Mouse (Mus musculus) left cerebral cortex, adult 11 months (tissue): Measurements from ENCODE around the gene Kcna10.

ENCODE experiments used
- DNase-seq: peaks from one replicate; pipeline ENCODE4 v3.0.0; 2022; ENCODE audit warnings: low spot score

The Kcna10 gene

DNA sequence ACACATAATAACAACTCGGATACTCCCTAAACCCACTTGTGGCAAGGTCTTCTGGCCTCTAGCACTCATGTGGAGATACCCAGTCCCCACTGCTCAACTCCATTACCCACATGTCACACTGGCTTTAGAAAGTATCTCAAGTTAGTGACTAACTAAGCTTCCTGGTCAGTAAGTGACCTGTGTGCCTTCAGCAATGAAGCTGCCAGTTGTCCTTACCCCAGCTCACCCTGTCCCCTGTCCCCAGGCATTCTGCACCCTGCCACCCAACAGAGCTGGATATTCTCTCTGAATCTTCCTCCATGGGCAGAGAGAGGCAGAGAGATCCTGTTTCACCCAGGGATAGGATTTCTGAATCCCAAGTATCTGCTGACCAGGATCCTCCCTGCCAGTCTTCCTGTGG lies at the start of gene Kcna10:
Kcna10 (plus strand) TSS at position 301 of the 400 bp plus-strand sequence.
- no peak for DNase-seq

DNA sequence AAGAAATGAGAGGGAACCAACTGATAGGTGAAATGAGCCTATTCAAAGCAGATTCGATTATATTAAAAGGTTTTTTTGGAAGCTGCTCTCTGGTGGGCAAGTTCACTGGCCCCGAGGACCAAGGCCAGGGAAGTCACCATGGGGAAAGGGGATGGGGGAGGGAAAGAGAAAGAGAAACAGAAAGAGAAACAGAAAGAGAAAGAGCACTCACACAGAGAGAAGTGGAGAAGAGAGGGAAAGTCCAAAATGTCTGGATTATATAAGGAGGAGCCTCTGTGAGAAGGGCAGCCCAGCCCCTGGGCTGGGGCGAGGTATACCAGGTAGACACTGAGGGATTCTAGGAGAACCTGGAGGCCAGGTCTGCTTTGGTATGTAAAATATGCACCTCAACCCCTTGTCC lies 48.4 kb upstream of the Kcna10 start:
- no peak for DNase-seq

DNA sequence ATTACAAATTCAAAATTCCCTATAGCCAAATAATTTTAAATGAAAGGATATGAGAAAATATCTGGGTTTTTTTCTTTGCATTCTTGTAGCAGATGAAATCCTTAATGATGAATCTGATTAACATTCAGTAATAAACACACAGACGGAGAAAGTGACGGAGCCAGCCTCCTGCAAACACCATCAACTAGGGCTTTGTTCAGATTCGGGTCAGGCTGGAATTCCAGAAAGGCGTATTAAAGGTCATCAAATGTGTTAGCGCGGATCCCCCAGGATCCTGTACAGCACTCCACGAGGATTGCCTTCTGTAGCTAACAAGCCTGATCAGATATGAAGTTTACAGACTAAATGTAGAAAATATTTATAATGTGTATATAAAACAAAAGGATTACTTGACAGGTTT lies 35.7 kb upstream of the Kcna10 start:
- no peak for DNase-seq

DNA sequence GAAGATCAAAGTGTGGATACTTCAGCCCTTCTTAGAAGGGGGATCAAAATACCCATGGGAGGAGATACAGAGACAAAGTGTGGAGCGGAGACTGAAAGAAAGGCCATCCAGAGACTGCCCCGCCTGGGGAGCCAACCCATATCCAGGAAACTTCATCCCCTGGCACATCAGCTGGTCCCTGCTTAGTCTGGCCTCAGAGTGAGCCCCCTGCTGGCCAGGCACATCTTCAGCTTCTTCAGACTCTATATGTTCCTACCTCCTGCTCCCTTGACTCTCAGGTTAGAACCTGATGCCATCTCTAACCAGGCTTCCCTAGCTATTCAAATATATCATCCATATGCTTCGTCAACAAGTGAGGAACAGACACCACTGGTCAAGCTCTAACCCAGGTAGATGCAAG lies 33.9 kb upstream of the Kcna10 start:
- DNase-seq = no peak

DNA sequence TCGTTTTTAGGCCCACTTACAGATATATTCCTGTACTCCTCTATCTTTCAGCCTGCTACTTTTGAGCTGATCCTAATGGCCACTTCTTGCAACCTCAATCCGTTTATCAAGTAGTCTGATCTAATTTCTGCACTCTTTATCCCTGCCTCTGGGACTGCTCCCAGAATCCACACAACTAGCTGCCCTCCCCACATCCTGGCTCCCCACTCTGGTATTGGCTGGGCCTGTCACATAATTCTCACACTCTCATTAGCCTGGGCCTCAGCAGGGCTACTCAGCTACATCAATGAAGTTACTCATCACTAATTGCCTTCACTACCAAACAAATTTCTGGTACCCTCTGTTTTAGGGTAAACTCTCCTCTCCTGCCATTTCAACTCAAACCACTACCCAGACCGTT lies 32.4 kb upstream of the Kcna10 start:
- no peak for DNase-seq

DNA sequence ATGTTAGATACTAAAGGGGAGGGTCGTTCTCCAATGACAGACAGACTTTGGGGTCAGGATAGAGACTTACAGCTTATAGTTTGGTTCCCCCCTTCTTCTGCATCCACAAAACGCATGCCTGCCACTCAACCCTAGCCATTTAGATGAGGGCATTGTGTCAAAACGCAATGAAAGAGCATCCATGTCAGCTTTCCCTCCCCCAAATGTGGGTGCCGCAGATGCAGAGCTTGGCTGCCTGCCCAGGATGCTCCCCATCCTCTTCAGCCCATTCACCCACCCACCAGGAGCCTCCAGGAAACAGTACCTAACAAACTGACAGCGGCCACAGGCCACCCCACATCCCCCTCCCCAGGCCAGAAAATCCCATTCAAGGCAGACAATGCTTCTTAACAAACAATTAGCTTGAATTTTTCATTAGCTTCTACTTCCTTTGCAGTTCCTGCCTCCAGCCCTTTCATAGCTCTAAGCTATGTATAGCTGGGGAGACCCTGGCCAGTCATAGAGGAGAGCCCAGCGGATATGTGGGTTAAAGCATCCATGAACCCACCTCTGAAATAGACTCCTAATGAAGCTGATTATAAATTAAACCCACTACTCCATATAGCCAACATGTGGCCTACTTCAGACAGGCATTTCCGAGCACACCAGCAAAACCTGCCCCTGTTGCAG lies 31.9 kb upstream of the Kcna10 start:
- no peak for DNase-seq

DNA sequence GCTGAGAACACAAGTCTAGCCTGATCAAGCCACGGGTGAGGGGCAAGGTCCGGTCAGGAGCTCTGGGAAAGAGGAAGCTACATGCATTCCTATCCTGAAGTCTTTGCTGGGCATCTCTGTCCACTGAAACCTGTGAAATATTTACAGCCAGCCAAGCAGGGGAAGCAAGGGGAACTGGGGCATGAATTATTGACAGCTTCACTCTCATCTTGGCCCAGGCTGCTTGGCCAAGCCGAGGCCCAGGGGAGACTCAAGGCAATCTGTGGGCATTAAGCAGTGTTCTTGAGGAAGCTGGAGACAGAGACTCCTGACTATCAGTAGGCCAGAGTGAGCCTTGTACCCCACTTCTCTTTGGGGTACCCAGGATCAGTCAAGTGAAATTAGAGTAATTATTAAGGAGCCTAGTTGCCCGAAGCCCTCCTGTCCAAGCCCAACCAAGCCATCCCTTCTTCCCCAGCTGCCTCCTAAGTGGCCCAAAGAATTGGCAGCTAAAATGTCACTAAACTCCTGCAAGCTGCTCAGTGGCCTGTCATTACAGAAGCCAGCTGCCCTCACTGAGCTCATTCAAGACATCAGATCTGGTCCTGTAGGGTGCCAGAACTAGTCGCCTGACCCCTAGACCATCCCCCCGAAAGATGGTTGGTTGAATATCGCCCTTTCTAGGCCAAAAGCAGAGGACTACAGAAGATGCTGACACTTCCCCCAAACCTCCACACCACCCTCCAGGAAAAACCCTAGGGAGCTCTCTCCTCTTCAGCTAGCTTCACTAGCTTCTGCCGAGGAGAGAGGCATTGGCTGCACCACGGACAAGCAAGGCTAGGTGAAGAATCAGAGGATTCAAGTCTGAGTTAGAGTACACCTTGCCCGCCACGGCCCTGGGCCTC lies 28.8 kb upstream of the Kcna10 start:
- DNase-seq = no peak

DNA sequence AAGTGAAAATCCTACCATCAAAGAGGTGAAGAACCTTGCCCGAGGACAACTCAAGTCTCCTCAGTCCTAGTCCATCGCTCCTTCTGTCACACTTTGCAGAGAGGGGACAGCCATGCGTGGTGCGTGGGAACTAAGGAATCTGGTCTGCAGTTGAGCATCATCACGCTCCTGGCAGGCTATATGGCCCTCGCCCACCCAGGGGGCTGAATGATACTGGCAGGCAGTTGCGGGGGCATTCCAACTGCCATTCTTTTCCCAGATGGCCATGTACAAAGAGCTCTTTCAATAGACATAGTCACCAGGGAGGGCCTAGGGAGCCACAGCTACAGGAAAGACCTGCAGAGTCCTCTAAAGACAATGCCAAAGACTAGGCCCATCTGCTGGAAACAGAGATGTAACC lies 24.0 kb upstream of the Kcna10 start:
- no peak for DNase-seq

DNA sequence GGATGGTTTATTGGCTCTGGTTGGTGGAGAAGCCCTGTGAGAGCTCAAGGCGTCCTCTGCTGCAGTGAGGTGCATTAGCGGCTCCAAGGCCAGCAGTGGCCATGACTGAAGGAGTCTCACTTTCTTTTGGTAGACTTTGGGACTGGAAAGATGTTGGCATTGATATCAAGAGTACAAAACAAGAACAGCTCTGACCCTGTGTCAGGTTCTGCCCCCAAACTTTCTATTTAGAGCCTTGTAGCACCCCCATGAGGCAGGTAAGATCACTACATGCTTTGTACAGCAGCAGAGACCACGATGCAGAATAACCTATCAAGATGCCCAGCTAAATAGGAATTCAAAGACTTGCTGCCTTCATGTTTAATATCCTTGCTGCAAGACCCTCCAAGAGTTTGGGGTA lies 23.4 kb upstream of the Kcna10 start:
- no peak for DNase-seq

DNA sequence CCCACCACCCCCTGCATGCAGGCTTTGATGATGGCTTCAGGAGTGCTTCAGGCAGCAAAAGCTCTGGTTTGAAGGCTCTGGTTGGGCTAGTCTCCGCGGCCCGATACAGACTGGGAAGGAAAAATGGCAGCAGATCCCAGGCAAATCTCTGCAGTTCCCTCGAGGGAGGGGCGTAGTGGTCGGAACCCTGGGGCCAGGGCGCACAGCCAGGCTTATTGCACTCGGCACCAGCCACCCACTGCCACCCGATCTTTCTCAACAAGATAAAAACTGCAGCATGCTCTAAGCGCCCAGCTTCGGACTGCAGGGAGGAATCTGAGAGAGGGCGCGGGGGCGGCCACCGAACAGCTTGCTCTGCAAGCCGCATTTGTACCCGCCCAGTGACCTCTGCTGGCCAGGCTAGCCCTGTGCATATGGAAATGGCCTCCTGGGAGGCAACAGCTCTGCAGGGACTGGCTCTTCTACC lies 23.0 kb upstream of the Kcna10 start:
- DNase-seq = peak; percentile 26

DNA sequence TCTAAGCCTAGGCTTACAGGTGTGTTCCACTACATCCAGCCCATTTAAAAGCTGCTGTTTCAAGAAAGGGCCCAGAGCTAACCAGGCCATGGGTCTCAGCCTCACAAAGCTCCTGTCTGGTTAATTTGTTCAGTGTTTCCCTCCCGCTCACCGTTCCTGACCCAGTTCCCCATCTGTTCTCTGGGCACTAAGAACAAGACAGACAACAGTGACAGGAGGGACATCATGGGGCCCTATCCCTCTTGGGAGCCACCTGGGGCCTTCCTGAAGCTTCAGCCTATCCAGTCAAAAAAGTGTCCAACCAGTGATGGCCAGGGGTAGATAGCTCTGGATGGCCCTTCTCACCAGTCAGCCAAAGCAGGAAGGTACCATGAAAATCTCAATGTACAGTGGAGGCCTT lies 20.1 kb upstream of the Kcna10 start:
- no peak for DNase-seq

DNA sequence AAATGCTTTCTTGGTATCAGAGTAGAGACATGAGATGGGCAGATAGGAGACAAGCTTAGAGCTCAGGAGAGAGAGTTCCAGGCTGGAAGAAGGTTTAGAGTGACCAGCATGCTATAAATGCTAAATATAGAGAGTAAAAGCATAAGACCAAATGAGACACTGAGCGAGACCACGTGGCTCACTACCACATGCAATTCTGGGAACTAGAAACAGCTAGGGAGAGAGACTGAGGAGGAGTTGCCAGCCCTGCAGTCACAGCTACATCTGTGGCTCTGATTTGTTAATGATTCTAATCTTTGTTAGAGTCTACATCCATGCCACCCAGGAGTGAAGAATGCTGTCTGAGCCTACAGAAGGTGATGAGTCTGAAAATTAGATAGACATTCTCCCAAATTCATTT lies 13.3 kb upstream of the Kcna10 start:
- no peak for DNase-seq

DNA sequence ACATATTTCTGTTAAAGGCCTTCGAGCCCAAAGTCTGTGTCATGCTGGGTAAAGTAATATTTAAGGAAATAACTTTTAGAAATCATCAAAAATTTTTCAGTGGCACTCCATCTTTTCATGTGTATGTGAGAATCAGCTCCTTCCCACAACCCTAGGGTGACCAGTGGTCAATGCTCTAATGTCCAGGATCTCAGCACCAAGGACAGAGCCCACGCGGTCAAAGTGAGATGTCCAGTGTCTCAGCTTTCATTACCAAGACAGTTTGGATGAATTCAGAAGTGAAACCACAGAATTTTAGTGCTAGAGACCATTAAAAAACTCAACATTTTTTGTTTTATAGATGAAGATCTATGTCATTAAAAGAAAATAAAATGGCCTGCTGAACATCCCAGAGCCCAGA lies 10.9 kb upstream of the Kcna10 start:
- no peak for DNase-seq

DNA sequence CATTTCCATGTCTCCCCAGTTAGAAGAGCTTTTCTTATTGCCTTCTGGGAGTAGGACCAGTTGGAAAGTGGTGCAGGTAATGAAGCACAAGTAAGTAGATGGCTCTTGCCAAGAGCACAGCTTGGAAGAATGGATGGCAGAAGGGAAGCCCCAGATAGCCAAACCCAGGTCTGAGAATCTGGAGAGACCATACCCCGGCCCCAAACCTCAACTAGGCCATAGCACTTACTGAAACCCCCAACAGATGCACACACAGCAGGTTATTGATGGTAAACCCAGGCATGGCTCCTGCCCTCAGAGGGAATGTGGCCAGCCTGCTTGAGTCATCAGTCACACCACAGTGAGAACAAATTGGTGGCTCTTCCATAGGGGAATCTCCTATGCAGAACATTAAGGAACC lies 10.3 kb upstream of the Kcna10 start:
- DNase-seq = no peak

DNA sequence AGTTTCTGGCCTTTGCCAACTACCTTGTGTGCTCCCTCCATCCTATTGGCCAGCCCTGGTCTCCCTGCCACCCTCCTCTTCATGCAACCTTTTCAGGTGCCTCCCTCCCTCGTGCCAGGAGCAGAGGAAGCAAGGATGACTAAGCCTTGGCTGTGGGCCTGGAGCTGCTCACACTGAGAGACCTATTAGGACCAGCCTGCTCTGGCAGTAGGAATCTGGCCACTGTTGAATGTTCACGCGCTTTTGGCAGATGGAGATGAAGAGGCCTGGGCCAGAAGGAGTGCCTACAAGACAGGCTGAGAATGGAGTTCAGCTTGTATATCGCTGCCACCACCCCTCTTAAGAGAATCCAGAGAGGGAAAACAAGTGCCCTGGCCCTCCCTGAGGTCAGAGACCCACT lies 7.4 kb upstream of the Kcna10 start:
- no peak for DNase-seq

DNA sequence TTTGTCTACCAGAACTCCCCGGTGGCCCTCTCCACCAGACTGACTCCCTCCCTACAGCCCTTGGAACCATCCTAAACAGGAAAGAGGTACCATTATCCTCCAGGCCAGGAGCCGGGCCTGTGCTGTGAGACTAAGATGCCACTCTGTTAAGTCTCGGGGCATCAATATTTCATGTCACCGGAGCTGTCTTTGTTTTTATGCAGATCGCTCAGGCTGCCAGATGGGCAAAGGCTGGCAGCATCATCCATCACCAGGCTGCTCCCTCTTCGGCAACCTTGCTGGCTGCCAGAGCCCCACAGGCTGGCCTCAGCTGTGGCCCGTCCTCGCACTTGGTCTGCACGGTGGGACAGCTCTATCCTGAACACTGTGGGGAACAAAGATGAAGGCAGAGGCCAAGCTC lies 6.4 kb upstream of the Kcna10 start:
- DNase-seq = no peak

DNA sequence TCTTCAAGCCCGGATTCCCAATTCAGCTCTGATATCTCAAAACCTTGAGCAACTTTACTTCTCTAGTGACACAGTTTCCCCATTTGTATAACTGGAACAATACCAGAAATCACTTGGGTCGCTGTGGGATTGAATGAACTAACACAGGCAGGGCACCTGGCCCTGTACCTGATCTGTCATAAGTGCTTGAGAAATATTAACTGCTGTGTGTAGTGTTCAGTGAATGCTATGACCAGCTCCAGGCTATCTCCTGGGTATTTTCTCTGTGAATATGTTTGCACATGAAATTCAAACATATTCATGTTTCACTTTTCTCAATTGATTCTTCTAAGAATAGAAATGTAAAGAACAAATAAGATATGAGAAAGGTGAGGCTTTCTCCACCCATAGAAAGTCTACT lies 2.0 kb upstream of the Kcna10 start:
- no peak for DNase-seq

DNA sequence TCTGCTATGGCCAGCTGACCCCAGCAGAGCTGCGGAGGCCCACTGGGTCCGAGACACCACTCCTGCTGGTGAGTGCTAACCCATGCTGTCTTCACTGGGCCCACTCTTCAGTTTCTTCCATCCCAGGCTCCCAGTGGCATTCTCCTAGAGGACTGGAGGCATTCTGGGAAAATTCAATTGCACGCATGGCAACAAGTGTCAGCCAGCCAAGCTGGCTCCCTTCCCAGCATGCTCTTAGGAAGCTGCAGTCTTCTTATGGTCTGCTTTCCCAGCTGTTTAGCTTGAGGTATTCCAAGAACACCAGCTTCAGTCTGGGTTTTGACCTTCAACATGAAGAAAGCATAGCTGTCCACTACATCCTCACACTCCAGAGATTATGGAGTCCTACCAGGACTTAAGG lies 322 bp downstream of the Kcna10 start:
- DNase-seq = no peak

DNA sequence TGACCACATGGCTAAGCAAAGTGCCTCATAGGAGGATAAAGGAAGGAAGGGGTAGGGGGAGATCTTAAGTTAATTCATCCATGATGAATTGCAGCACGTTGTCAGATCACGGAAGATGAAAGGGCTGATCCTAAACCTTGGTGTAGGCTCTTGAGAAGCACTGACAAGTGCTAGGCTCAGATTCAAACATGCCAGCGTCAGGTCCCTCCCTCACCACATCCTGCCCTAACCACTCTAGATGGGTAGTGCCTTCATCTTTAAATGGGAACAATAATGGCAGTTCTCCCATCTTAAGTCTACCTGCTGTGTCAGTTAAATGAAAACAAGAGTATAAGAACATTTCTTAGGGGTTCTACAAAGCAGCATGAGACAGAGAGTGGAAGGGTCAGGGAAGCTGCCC lies 2.7 kb downstream of the Kcna10 start:
- no peak for DNase-seq

DNA sequence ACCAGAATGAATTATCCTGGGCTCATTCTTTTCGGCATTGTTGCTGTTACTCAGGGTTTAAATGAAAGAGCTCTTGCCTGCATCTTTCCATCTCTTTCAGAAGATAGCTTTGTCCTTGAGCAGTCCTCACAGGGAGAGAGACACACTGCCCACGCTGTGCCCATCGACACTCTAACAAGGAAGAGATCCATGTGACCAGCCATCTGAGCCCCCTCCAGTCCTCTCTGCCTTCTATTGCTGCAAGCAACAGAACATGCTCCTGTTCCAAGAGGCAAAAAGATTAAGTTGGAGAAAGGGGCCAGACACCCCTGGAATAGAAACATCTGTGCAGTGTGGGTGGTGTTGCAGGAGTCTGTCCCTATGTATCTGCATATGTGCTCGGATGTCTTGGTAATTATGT lies 4.2 kb downstream of the Kcna10 start:
- DNase-seq = no peak

DNA sequence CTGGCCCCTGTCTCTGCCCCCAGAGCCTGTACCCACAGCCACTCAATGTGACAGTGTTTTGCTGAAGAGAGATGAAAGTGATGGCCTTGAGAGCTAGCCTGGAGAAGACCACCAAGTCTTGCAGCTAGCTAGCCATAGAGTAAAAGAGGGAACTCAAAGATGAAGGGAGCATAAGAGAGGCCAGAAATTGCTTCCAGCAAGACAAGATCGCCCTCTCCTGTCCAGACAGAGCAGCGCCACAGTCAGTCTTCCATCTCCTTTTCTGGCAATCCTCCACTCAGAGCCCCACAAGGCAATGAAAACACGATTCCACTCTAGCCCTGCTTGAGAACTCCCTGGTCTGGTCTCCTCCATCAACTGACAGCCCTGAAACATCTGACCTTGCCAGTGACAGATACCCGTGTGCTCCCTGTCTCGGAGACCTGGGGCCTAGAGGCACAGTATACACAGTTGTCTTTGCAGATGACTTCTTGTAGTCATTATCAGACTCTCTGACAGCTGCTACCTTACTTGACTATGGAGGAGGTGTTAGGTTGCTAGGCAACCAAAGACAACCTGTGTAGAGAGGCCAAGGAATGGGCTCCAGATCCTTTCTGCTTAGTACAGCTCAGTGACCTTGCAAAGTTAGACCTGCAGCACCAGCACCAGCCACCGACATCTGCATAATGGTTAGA lies 5.5 kb downstream of the Kcna10 start:
- peak; percentile 65 for DNase-seq

DNA sequence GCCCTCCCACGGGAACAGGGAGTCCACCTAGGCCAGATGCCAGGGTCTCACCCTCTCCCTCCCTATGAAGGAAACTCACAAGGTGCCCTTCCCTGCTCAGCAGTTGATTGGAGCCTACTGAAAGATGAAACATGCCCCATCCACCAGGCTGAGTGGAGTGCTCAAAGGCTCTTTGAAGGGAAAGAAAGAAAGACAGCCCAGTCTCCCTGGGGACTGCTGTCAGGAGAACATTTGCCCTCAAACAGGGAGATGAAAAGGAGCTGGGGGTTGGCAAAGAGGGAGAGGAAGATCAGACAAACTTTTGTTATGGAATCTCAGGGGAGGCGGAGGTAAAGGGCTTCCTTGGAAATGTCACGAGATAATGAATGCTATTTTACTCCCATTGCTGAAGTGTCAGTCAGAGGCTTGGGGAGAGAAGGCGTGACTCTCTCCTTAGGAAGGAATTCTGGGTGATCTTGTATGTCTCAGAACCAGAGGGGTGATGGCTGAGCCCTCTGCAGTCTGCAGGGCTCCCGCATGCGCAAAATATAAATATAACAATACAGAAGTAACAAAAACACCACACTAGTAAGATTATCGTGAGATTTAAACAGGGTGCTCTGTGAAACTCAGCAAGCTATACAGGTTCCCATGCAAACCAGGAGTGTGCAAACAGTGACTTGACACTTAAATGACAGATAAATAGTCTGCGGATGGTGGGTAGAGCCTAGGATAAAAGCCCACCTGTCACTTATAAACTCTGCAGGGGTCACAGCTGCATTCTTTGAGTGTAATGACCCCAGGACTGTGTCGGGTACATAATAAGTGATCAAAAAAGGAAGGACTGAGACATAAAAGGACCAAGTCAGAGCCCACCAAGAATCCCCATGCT lies 18.7 kb downstream of the Kcna10 start:
- DNase-seq = no peak
